Mouse (Mus musculus): Measurements from ENCODE around the gene Pcsk6.

Pcsk6 gene

DNA sequence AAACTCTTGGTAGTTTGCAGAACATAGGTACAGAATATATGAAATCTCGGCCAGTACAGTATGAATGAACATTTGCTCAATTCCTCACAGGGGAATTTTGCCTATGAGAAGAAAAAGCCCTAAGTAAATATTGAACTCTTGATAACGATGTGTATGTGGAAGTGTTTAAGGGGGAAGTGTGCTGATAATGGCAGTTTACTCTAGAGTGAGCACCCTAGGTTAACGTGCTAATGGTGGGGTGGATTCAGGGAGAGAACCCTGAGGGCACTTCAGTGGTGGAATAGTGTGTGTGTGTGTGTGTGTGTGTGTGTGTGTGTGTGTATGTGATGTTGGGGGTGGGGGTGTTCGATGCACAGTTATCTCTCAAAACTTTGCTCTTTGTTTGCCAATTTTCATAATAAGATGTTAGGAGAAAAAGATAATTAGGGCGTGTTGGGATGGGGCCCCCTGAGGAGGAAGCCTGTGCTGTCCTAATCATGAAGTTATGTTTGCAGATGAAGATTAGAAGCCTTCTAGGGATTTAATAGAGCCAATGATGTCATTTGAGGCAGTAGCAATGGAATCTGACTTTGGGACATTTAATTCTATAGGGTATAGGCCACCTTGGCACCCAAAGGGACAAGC is 19.2 kb downstream of the Pcsk6 start:
- DNase-seq (ENCODE audit: extremely low read depth, low read depth, low spot score): no peak

- DNase-seq (ENCODE audit: extremely low read depth, low read depth, low spot score): no peak
Measured at GRCm38 (mm10) chr7:65881290-65881688, 19.8 kb downstream of the Pcsk6 start.

DNA sequence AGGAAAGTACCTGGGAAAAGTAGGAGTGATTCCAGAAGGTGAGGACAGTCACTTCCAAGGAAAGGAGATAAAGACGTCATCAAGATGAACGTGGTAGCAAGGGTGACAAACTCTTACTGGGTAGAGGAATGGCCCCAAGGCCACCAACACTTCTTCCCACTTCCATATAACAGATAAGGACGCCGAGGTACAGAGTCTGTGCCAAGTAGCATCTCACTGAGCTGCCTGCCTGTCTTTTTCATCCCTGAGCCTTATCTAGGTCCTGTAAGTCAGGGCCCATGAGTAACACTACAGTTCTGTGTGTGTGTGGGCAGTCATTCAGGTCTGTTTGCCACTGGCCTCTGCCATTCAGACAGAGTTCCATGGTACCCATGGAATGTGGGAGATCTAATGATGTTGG is 23.4 kb downstream of the Pcsk6 start:
- DNase-seq (ENCODE audit: extremely low read depth, low read depth, low spot score): no peak

- no peak for DNase-seq (ENCODE audit: extremely low read depth, low read depth, low spot score)
Measured at GRCm38 (mm10) chr7:65885819-65886218, 24.3 kb downstream of the Pcsk6 start.

GRCm38 (mm10) chr7:65891831-65892230 is 30.3 kb downstream of the Pcsk6 start:
- no peak for DNase-seq (ENCODE audit: extremely low read depth, low read depth, low spot score)

DNA sequence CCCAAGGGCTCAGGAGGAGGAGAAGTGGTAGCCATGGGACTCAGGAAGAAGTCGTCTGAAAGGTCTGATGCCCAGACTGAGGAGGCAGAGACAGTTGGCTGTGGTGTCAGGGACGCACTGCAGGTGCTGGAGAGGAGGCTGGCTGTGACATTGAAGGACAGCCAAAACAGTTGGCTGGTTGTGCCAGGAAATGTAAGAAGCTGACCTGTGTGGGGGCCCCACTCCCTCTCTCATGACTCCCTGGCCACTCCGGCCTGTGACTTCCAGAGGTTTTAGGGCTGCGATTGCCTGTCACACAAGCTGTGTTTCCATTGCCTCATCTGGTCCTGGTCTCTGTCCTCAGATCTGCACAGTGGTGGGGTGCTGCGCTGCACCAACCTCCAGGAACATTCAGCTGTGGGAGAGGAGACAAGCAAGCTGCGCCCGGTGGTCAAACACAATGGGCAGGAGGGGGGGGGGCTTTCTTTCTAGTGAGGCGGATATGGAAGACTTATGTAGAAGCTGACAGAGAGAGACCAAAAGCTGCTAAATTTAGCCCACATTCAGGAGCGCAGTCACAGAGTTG is 30.8 kb downstream of the Pcsk6 start:
- DNase-seq (ENCODE audit: extremely low read depth, low read depth, low spot score): no peak

GRCm38 (mm10) chr7:65893546-65893945 is 32.0 kb downstream of the Pcsk6 start:
- no peak for DNase-seq (ENCODE audit: extremely low read depth, low read depth, low spot score)

- DNase-seq (ENCODE audit: extremely low read depth, low read depth, low spot score): no peak
Measured at GRCm38 (mm10) chr7:65895262-65895661, 33.7 kb downstream of the Pcsk6 start.

DNA sequence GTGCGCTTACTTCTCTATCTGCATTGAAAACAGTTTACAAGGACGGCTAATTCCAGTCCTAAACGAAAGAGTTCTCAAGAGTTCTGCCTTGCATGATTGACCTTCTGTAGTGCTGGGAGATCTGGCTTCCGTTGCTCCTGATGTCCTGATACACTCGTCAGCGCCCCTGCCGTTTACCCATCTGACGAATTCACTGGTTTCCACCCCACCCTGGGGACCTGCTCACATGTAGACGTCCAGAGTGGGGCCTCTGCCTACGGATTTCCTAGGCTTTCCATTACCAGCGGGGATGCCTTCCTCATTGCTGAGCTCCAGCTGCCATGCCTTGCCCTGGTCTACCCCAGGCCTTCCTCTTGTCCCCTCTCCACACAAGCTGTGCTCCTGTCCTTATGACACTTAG is 39.7 kb downstream of the Pcsk6 start:
- no peak for DNase-seq (ENCODE audit: extremely low read depth, low read depth, low spot score)

DNA sequence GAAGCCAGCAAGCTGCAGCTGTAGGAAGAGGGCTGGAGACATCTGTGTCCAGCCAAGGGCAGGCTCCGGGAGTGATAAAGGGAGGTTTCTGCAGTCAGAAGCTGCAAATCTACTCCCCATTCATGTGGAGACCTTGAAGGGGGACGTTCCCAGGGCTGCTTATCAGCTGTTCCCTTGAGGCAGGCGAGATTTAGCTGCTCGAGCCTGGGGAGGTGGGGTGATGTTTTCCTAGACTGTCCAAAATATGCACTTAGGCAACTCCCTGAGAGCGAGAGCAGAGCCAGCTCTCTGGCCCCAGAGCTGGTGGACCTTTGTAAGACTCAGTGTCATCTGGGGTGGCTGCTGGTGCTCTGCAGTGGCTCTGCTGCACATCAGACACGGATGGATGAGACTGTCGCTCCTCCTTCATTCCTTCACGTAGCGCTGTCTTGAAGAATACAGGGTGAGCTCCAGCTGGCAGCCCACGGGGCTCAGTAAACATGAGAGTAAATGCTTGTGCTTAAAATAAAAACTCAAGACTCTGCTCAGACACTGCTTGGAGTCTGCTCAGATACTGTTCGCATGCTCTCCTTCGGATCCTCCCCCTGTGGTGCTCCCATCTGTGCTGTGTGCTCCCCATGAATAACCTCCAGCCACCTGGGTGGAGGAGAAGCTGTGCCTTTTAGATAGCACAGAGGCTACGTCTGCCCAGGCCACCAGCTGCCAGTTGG is 41.1 kb downstream of the Pcsk6 start:
- no peak for DNase-seq (ENCODE audit: extremely low read depth, low read depth, low spot score)

DNA sequence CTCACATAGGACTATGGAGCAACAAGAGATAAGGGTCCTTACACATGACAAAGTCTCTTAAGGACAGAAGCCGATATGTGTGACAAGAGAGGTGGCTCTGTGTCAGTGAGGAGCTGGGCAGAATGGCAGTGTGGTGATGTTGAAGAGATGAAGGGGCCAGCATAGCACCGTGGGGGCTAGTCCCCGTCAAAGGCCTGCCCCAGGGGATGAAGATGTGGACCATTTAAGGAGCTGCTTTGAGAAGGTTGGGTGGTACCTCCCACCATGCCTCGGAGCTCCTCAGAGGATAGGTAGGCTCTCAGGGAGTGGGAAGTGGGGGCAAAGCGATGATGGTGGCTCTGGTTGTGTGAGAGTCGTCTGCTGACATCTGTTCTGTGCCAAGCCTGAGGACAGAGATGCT is 41.9 kb downstream of the Pcsk6 start:
- no peak for DNase-seq (ENCODE audit: extremely low read depth, low read depth, low spot score)

DNA sequence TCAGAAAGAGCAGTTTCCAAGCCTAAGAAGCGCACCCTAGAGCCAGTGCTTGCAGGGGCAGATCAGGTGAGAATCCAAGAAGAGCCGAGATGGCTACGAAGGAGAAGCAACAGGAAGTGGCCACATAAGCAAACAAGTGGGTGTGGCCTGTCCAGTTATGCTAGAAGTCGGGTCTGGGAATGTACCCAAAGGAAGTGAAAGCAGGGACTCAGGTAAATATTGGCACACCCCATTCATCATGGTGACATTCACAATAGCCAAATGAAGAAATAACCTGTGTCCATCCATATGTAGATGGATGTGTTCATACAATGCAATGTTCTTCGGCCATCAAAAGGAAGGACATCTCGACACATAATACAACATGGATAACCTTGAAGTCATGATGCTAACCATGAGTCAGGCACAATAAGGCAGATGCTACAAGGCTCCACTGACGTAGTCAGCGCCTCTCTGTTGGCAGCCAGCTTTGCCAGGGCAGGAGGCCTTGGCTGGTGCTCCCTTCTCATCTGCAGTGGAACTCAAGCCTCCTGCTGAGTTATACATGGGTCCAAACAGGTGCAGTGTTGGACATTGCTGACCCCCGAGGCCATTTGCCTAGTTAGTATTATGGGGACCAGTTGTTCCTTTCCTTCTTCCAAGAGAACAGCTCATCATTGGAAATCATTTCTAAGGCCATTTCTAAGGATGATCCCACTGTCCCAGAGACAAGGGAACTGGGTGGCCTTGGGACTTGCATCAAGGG is 45.2 kb downstream of the Pcsk6 start:
- DNase-seq (ENCODE audit: extremely low read depth, low read depth, low spot score): no peak

DNA sequence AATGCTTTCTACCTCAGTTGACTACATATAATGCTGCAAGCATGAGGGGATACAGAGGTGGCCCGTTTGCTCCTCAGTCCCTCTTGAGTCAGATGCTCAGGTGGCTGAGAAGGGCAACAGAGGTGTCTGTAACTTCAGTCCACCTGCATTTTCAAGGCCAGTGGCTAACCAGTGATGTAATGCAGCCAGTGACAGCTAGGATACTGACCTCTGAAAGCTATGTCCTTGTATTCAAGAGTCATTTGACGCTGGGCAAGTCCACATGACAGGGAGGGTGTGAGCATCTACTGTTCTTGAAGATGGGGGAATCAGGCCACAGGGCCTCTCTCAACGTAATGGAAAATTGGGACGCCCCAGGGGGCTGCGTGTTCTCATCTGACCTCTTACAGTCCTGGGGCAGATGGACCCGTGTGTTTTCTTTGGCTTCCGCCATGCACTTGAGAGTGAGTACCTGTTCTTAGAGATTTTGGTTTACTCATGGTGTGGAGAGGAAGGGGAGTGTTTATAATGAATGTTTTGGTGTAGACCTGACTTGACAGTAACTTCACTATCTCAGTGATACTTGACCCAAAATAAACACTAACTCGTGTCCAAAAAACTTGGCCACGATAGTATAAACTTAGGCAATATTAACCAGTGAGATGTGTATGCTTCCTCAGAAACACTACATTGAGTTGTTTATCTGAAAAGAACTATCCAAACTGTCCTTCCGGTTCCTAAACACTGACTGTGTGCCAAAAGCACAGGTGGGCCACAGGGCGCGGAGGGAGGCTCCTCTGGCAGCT is 48.0 kb downstream of the Pcsk6 start:
- no peak for DNase-seq (ENCODE audit: extremely low read depth, low read depth, low spot score)

DNA sequence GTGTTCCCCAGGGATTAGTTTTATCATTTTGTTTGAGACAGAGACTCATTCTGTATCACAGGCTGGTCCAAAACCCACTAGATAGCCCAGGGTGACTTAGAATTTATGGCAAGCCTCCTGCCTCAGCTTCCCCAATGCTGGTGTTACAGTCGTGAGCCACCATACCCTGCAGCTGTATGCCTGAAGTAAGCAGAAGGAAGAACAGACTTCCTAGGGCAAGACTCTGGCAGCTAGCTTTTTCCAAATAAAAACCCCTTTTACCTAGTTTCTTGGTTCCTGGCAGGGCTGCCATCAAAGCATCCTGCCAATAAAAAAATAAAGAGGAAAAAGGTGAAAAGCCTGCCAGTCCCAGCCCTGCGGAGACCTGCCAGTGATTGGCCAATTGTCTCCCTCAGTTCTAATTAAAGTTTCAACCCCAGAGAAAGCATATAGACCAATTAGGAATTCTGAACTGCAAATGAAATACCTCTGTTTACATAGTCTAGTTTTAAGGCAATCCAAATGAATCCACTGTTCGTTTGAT is 51.6 kb downstream of the Pcsk6 start:
- DNase-seq (ENCODE audit: extremely low read depth, low read depth, low spot score): no peak

DNA sequence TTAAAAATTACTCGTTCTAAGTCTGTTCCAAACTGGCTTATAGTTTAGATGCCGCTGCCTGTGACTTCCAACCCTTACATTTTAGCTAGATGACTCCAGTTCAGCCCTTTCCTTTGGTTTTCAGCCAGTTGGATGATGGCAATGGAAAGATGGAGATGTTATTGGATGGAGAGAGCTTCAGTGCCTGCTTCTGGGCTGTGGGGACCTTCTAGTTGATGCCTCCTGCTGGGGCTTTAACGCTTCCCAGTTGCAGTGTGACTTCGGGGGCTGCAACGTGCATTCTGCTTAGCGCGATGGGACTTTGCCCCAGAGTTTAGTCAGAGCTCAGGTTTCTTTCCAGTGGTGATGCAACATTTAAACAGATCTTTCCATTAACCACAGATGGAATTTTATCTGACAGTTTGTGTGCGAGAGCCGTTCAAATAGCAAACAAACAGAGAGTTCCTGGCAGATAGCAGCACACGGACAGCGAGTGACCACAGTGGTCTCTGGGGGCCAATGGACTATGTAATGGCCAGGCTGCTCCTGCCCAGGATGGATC is 53.3 kb downstream of the Pcsk6 start:
- DNase-seq (ENCODE audit: extremely low read depth, low read depth, low spot score): no peak

DNA sequence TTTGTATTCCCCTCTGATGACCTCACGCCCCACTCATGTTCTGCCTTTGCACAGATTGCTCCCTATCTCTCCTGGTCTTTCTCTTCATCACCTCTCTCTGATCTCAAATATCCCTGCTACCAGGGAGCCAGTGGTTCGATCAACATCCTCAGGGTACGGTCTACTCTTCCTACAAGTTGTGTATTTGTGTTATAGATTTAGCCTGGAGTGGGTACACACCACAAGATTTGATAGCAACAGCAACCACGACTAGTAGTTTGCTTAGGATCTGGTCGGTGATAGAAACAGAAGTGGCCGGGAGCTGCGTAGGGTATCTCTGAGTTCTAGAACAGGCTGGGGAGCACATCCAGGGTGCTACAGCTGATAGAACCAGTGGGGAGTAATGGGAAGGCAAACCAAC is 54.3 kb downstream of the Pcsk6 start:
- no peak for DNase-seq (ENCODE audit: extremely low read depth, low read depth, low spot score)

GRCm38 (mm10) chr7:65916566-65916965 is 55.0 kb downstream of the Pcsk6 start:
- DNase-seq (ENCODE audit: extremely low read depth, low read depth, low spot score): no peak

DNA sequence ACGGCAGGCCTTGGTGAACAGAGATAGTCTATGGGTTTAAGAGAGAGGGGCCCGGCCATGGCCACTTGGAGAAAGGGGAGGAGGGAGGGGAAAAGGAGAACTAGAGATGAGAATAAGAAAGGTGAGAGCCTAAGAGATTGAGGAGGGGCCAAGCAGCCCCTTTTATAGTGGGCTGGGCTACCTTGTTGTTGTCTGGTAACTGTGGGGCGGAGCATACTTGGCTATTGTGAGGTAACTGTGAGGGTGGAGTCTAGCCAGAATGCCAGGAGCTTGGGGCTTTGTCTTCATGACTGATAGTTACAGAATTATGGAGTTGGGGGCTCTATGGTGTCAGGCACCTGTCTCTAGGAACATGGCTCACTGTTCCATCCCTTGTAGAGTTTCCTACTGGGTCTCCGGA is 56.9 kb downstream of the Pcsk6 start:
- no peak for DNase-seq (ENCODE audit: extremely low read depth, low read depth, low spot score)

DNA sequence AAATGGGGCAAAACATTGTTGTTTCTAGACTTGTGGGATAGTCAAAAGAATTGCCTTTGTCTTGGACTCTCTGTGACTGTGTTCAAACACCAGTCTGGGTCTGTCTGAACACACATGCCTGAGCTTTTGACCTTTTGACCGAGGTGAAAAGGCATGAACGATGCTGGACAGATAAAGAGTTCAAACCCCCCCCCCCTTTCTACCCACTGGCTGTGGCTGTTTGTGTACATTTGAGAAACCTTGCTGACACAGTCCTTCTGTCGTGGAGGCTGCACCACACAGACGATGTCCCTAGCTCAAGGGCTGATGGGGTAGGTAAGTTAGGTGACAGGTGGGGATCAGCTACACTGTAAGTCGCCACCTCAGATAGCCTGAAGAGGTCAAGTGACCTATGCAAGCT is 67.9 kb downstream of the Pcsk6 start:
- DNase-seq (ENCODE audit: extremely low read depth, low read depth, low spot score): no peak

DNA sequence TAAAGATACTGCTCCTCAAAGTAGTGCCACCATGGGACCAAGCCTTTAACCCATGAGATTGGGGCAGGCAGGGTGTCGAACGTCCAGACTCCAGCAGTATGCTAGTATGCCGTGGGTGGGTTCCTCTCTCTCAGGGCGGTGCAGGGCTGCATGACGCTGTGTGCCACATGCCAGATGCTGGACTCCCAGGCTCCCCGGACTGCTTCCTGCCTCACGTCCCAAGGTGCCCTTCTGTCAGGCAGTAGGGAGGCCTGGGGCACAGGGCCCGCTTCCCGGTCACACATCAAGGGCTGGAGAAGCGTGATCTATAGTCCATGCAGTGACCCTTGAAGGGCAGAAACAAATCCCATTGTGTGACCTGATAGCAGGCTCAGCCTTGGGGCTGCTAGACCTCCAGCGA is 68.9 kb downstream of the Pcsk6 start:
- no peak for DNase-seq (ENCODE audit: extremely low read depth, low read depth, low spot score)
